Mouse (Mus musculus) CH12.LX (cell line): ENCODE data around the gene Prima1. TPM values are rescaled to one million over a fixed set of nuclear protein-coding genes. Genes with fewer than 3 reads are reported as not detected.

Experiments used
- DNase-seq: peaks from one replicate; pipeline ENCODE4 v3.0.0-alpha.2; 2013; ENCODE audit errors: extremely low read depth
- H3K27ac ChIP-seq: 2 replicates; pipeline ENCODE4 v1.5.1; 2012; ENCODE audit warnings: low read depth, mild to moderate bottlenecking, control low read depth, moderate library complexity; ENCODE audit not compliant: insufficient read depth
- H3K27me3 ChIP-seq: replicated peaks from 2 replicates; pipeline ENCODE3; 2012; ENCODE audit warnings: inconsistent platforms
- H3K36me3 ChIP-seq, 2 experiments: replicated peaks in 1 of 2; 2 replicates each; pipeline versions ENCODE3 to v1.6.1; 2012; ENCODE audit warnings: inconsistent platforms in 1 of 2, low read length in 1 of 2, mild to moderate bottlenecking in 1 of 2, mixed read lengths in 1 of 2, moderate library complexity in 1 of 2; ENCODE audit not compliant: control insufficient read depth in 1 of 2, insufficient read depth in 1 of 2
- H3K4me1 ChIP-seq, 2 experiments: 2 replicates each; pipeline ENCODE4 v1.6.1; 2012; ENCODE audit warnings: inconsistent platforms in 1 of 2, moderate library complexity in 1 of 2; ENCODE audit not compliant: insufficient read depth in 2 of 2, control insufficient read depth in 1 of 2
- H3K4me2 ChIP-seq: 2 replicates; pipeline ENCODE4 v1.6.1; 2012; ENCODE audit warnings: low read depth, mild to moderate bottlenecking, control low read depth; ENCODE audit not compliant: poor library complexity, insufficient read depth, severe bottlenecking
- H3K4me3 ChIP-seq, 3 experiments: fragments of 150-350 bp in 1 of 3; sonication (generic) in 1 of 3; replicated peaks in 1 of 3; 2 replicates each; pipeline versions ENCODE3 to v1.5.1; 2011 to 2012; ENCODE audit warnings: low read depth in 2 of 3, low read length in 2 of 3, mild to moderate bottlenecking in 2 of 3, moderate library complexity in 2 of 3, control low read depth in 1 of 3, improper control_type of control experiment in 1 of 3, inconsistent platforms in 1 of 3, mixed read lengths in 1 of 3; ENCODE audit not compliant: poor library complexity in 1 of 3
- H3K79me2 ChIP-seq: replicated peaks from 2 replicates; pipeline ENCODE4 v1.6.1; 2012; ENCODE audit warnings: mild to moderate bottlenecking, moderate library complexity; ENCODE audit not compliant: control insufficient read depth, poor library complexity, insufficient read depth, severe bottlenecking; ENCODE audit errors: extremely low read depth
- H3K9ac ChIP-seq: 2 replicates; pipeline ENCODE4 v1.6.1; 2012; ENCODE audit warnings: low read depth, mild to moderate bottlenecking, control low read depth, moderate library complexity; ENCODE audit not compliant: insufficient read depth
- H3K9me3 ChIP-seq: replicated peaks from 2 replicates; pipeline ENCODE3; 2012; ENCODE audit warnings: low read length, inconsistent platforms, mixed read lengths
- CHD1 ChIP-seq: IDR thresholded peaks from 2 replicates; pipeline ENCODE4 v1.6.1; 2012; ENCODE audit warnings: low read depth, low read length, improper control_type of control experiment, inconsistent platforms
- GABPA ChIP-seq: IDR thresholded peaks from 2 replicates; pipeline ENCODE4 v1.6.1; 2012; ENCODE audit warnings: low read depth, low read length, improper control_type of control experiment, inconsistent platforms; ENCODE audit not compliant: insufficient replicate concordance
- POLR2AphosphoS2 ChIP-seq: IDR thresholded peaks from 2 replicates; pipeline ENCODE4 v1.6.1; 2011; ENCODE audit warnings: low read depth, low read length, improper control_type of control experiment
- TCF12 ChIP-seq: IDR thresholded peaks from 2 replicates; pipeline ENCODE4 v1.6.1; 2014; ENCODE audit warnings: low read depth, mild to moderate bottlenecking, inconsistent platforms, low read length, improper control_type of control experiment
- UBTF ChIP-seq: IDR thresholded peaks from 2 replicates; pipeline ENCODE4 v1.6.1; 2012; ENCODE audit warnings: low read depth, mild to moderate bottlenecking, inconsistent platforms, low read length, improper control_type of control experiment, moderate library complexity
- USF1 ChIP-seq: IDR thresholded peaks from 2 replicates; pipeline ENCODE4 v1.6.1; 2014; ENCODE audit warnings: low read depth, mild to moderate bottlenecking, inconsistent platforms, low read length, improper control_type of control experiment
- ZC3H11A ChIP-seq: IDR thresholded peaks from 2 replicates; pipeline ENCODE4 v1.6.1; 2012; ENCODE audit warnings: low read depth, mild to moderate bottlenecking, inconsistent platforms, low read length, improper control_type of control experiment
- ZKSCAN1 ChIP-seq: IDR thresholded peaks from 2 replicates; pipeline ENCODE4 v1.6.1; 2012; ENCODE audit warnings: low read depth, inconsistent platforms, low read length, improper control_type of control experiment, borderline replicate concordance
- ZNF384 ChIP-seq: IDR thresholded peaks from 2 replicates; pipeline ENCODE4 v1.6.1; 2012; ENCODE audit warnings: low read depth, low read length, improper control_type of control experiment, inconsistent platforms
- dilution Hi-C: fragments of 300-500 bp; cut with MboI; formaldehyde crosslinking; loops from 2 replicates; pipeline ENCODE4 v1.14.3; 2020; ENCODE audit warnings: low sequenced_read_pairs; ENCODE audit not compliant: extremely low pct_unique_long_range_greater_than_20kb, extremely low pct_ligation_motif_present
- in situ Hi-C: fragments of 300-500 bp; cut with MboI; formaldehyde crosslinking; loops from 3 replicates; pipeline ENCODE4 v1.14.3; 2019; ENCODE audit warnings: low sequenced_read_pairs, low pct_ligation_motif_present, low pct_unique_long_range_greater_than_20kb, mixed read lengths
- polyA plus RNA-seq: library from polyadenylated mRNA; unstranded; fragments of >175 nt; gene quantifications from 2 replicates; pipeline ENCODE4 v1.2.1, GENCODE M21; 2012; ENCODE audit warnings: low read depth; ENCODE audit not compliant: insufficient read length
- total RNA-seq, 2 experiments: library from RNA; depleted of rRNA; stranded (reverse); fragments of 300-350 nt in 1 of 2; fragments of >200 nt in 1 of 2; gene quantifications; 2 replicates each; pipeline ENCODE4 v1.2.3; 2012 to 2014

Gene Prima1
- total and polyA plus RNA-seq, 3 experiments: not detected

DNA sequence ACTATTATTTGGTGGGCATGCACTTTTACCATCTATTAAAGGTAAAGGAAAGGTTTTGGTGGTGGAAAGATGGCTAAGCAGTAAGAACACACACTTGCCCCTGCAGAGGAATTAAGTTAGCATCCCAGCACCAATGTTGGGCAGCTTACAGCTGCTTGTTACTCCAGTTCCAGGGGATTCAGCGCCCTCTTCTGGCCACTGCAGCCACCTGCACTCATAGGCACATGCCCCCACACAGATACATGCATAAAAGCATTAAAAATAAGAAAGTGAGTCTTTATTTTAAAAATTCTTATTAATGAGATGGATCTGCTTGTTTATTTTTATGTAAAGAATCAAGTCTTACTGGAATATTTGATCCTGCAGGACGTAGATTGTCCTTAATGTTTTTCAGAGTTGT is 87.0 kb downstream of the Prima1 start:
- DNase-seq: no peak
- H3K4me1 ChIP-seq: peaks cover 0 to 3% of the 10 kb centered on the region in 2 experiments; a peak in 1 of 4 replicates

GRCm38 (mm10) chr12:103150247-103150646 is 91.7 kb downstream of the Prima1 start:
- Histone ChIP-seq H3K79me2 (no peaks in the 10 kb centered on the region), H3K4me3 (no peak overlapping the region), H3K4me2 (no peak overlapping the region), H3K36me3 (no peaks in the 10 kb centered on the region), H3K9ac (no peak overlapping the region), H3K27ac (no peak overlapping the region), H3K4me1 (no peaks in the 10 kb centered on the region), H3K27me3 (no peaks in the 10 kb centered on the region), H3K9me3 (peaks cover 9% of the 10 kb centered on the region)
- dilution Hi-C loops (no loop called here), in situ Hi-C loops (no loop called here)
- no peak for TF ChIP-seq USF1
- TF ChIP-seq GABPA: no peak
- TF ChIP-seq ZC3H11A: no peak
- no peak for TF ChIP-seq ZKSCAN1
- no peak for TF ChIP-seq CHD1
- no peak for DNase-seq

More for the DNA sequence above, 87.0 kb downstream of the Prima1 start:
- Histone ChIP-seq H3K4me2 (no peak overlapping the region), H3K27ac (no peak overlapping the region), H3K9me3 (peaks cover 3% of the 10 kb centered on the region)
- dilution Hi-C loops: no loop called here
- no peak for TF ChIP-seq ZKSCAN1
- TF ChIP-seq TCF12: no peak
- TF ChIP-seq POLR2AphosphoS2: no peak
- TF ChIP-seq UBTF: no peak
- no peak for TF ChIP-seq ZNF384
- TF ChIP-seq, all 38 proteins: peak for 0
- in situ Hi-C loops: no loop called here
- no peak overlapping the region for H3K9ac ChIP-seq
- no peak overlapping the region for H3K4me3 ChIP-seq
- no peaks in the 10 kb centered on the region for H3K36me3 ChIP-seq
- no peaks in the 10 kb centered on the region for H3K27me3 ChIP-seq
- H3K79me2 ChIP-seq: no peaks in the 10 kb centered on the region

Other genes starting within 250 kb of the Prima1 start
- not detected in 2 replicates for gene Fam181a, start 68.8 kb upstream of the Prima1 start, total RNA-seq (2012; rRNA removed)
- not detected in 2 replicates for gene Fam181a, start 68.8 kb upstream of the Prima1 start, total RNA-seq (2014; rRNA removed)
- gene Fam181a, start 68.8 kb upstream of the Prima1 start, polyA plus RNA-seq: not detected in 2 replicates
- 4.1 and 5.5 TPM in 2 replicates for gene Asb2, start 113.9 kb upstream of the Prima1 start, total RNA-seq (2012; rRNA removed)
- gene Asb2, start 113.9 kb upstream of the Prima1 start, total RNA-seq (2014; rRNA removed): 5.3 and 6.2 TPM in 2 replicates
- 2.7 and 3.0 TPM in 2 replicates for gene Asb2, start 113.9 kb upstream of the Prima1 start, polyA plus RNA-seq
- gene Otub2, start 146.5 kb upstream of the Prima1 start, total RNA-seq (2012; rRNA removed): 5.4 and 11.5 TPM in 2 replicates
- 6.8 and 7.6 TPM in 2 replicates for gene Otub2, start 146.5 kb upstream of the Prima1 start, total RNA-seq (2014; rRNA removed)
- 3.0 and 3.1 TPM in 2 replicates for gene Otub2, start 146.5 kb upstream of the Prima1 start, polyA plus RNA-seq
- 0.34 and 1.2 TPM in 2 replicates for gene 9330161L09Rik, start 165.7 kb upstream of the Prima1 start, total RNA-seq (2012; rRNA removed)
- 0.24 and 0.50 TPM in 2 replicates for gene 9330161L09Rik, start 165.7 kb upstream of the Prima1 start, total RNA-seq (2014; rRNA removed)
- gene 9330161L09Rik, start 165.7 kb upstream of the Prima1 start, polyA plus RNA-seq: 0.33 and 0.54 TPM in 2 replicates
- 76.2 and 91.3 TPM in 2 replicates for gene Ddx24, start 183.7 kb upstream of the Prima1 start, total RNA-seq (2012; rRNA removed)
- 83.0 and 87.9 TPM in 2 replicates for gene Ddx24, start 183.7 kb upstream of the Prima1 start, total RNA-seq (2014; rRNA removed)
- gene Ddx24, start 183.7 kb upstream of the Prima1 start, polyA plus RNA-seq: 125 and 150 TPM in 2 replicates
- 143 and 198 TPM in 2 replicates for gene Ifi27, start 192.1 kb upstream of the Prima1 start, total RNA-seq (2012; rRNA removed)
- 135 and 150 TPM in 2 replicates for gene Ifi27, start 192.1 kb upstream of the Prima1 start, total RNA-seq (2014; rRNA removed)
- gene Ifi27, start 192.1 kb upstream of the Prima1 start, polyA plus RNA-seq: 132 and 142 TPM in 2 replicates
- gene Ifi27l2a, start 201.5 kb upstream of the Prima1 start, total RNA-seq (2012; rRNA removed): 116 and 133 TPM in 2 replicates
- 262 and 289 TPM in 2 replicates for gene Ifi27l2a, start 201.5 kb upstream of the Prima1 start, total RNA-seq (2014; rRNA removed)
- 81.1 and 83.9 TPM in 2 replicates for gene Ifi27l2a, start 201.5 kb upstream of the Prima1 start, polyA plus RNA-seq
- not detected in 2 replicates for gene Ifi27l2b, start 215.1 kb upstream of the Prima1 start, total RNA-seq (2012; rRNA removed)
- not detected in 2 replicates for gene Ifi27l2b, start 215.1 kb upstream of the Prima1 start, total RNA-seq (2014; rRNA removed)
- not detected in 2 replicates for gene Ifi27l2b, start 215.1 kb upstream of the Prima1 start, polyA plus RNA-seq